Mouse (Mus musculus): ENCODE measurements at regions not wholly inside any gene's neighbourhood (a gene's known extent, or its start where the extent isn't known, plus 50 kb on each side); places are given as distances from the start of the nearest gene placed in this dataset.
"Not testable (repeated sequence)": the region's sequence is repeated elsewhere in the genome, so short reads cannot be mapped to it uniquely, and the experiment has no call there.

GRCm38 (mm10) chr1:96626271-96626670, 245.7 kb downstream of the Slco4c1 start:
- Histone ChIP-seq H3K27ac (ENCODE audit: low read length) (no peak overlapping the region), H3K4me2 (ENCODE audit: low read length) (no peak overlapping the region), H3K9ac (replicated peaks; ENCODE audit: low read depth, low read length) (no peak overlapping the region), H3K4me3 (replicated peaks; ENCODE audit: low read length) (no peak overlapping the region), H3K9me3 (ENCODE audit: control insufficient read depth, low read length) (no peaks in the 10 kb centered on the region), H3K4me1 (replicated peaks; ENCODE audit: control insufficient read depth, insufficient read depth, low read length) (no peaks in the 10 kb centered on the region), H3K36me3 (ENCODE audit: control insufficient read depth, insufficient read depth) (no peaks in the 10 kb centered on the region), H3K27me3 (replicated peaks; ENCODE audit: control insufficient read depth, insufficient read depth, low read length) (no peaks in the 10 kb centered on the region)
- 91% methylated on average over 1 of the region's 1 CpGs for WGBS
- ATAC-seq = no peak

- not testable (repeated sequence) for ATAC-seq; H3K27ac ChIP-seq (ENCODE audit: low read length); H3K27me3 ChIP-seq (replicated peaks; ENCODE audit: control insufficient read depth, insufficient read depth, low read length); H3K4me3 ChIP-seq (replicated peaks; ENCODE audit: low read length); H3K4me1 ChIP-seq (replicated peaks; ENCODE audit: control insufficient read depth, insufficient read depth, low read length); H3K36me3 ChIP-seq (ENCODE audit: control insufficient read depth, insufficient read depth); H3K9me3 ChIP-seq (ENCODE audit: control insufficient read depth, low read length); H3K9ac ChIP-seq (replicated peaks; ENCODE audit: low read depth, low read length); H3K4me2 ChIP-seq (ENCODE audit: low read length)
- WGBS = 88% methylated on average over 5 of the region's 5 CpGs
Measured at GRCm38 (mm10) chr1:96625326-96625725, 246.6 kb downstream of the Slco4c1 start.

- Histone ChIP-seq H3K27me3 (replicated peaks; ENCODE audit: control insufficient read depth, insufficient read depth, low read length) (no peaks in the 10 kb centered on the region), H3K36me3 (ENCODE audit: control insufficient read depth, insufficient read depth) (no peaks in the 10 kb centered on the region), H3K4me2 (ENCODE audit: low read length) (no peak overlapping the region), H3K9ac (replicated peaks; ENCODE audit: low read depth, low read length) (no peak overlapping the region), H3K4me1 (replicated peaks; ENCODE audit: control insufficient read depth, insufficient read depth, low read length) (no peaks in the 10 kb centered on the region), H3K4me3 (replicated peaks; ENCODE audit: low read length) (no peak overlapping the region), H3K27ac (ENCODE audit: low read length) (no peak overlapping the region), H3K9me3 (ENCODE audit: control insufficient read depth, low read length) (no peaks in the 10 kb centered on the region)
- WGBS = 73% methylated on average over 3 of the region's 3 CpGs
- no peak for ATAC-seq
Measured at GRCm38 (mm10) chr1:96596141-96596540, 275.8 kb downstream of the Slco4c1 start.

GRCm38 (mm10) chr1:96569281-96569680, 302.7 kb downstream of the Slco4c1 start:
- no peak for ATAC-seq
- H3K27ac ChIP-seq (ENCODE audit: low read length) = no peak overlapping the region
- H3K36me3 ChIP-seq (ENCODE audit: control insufficient read depth, insufficient read depth) = no peaks in the 10 kb centered on the region
- H3K4me2 ChIP-seq (ENCODE audit: low read length) = no peak overlapping the region
- H3K4me3 ChIP-seq (replicated peaks; ENCODE audit: low read length) = no peak overlapping the region
- H3K9ac ChIP-seq (replicated peaks; ENCODE audit: low read depth, low read length) = no peak overlapping the region
- H3K9me3 ChIP-seq (ENCODE audit: control insufficient read depth, low read length) = no peaks in the 10 kb centered on the region
- H3K4me1 ChIP-seq (replicated peaks; ENCODE audit: control insufficient read depth, insufficient read depth, low read length) = no peaks in the 10 kb centered on the region
- H3K27me3 ChIP-seq (replicated peaks; ENCODE audit: control insufficient read depth, insufficient read depth, low read length) = no peaks in the 10 kb centered on the region

- no peak overlapping the region for H3K4me3 ChIP-seq (replicated peaks; ENCODE audit: low read length)
- H3K9me3 ChIP-seq (ENCODE audit: control insufficient read depth, low read length) = no peaks in the 10 kb centered on the region
- no peak for ATAC-seq
- H3K27ac ChIP-seq (ENCODE audit: low read length) = no peak overlapping the region
- no peaks in the 10 kb centered on the region for H3K36me3 ChIP-seq (ENCODE audit: control insufficient read depth, insufficient read depth)
- H3K4me1 ChIP-seq (replicated peaks; ENCODE audit: control insufficient read depth, insufficient read depth, low read length) = no peaks in the 10 kb centered on the region
- H3K9ac ChIP-seq (replicated peaks; ENCODE audit: low read depth, low read length) = no peak overlapping the region
- no peak overlapping the region for H3K4me2 ChIP-seq (ENCODE audit: low read length)
- no peaks in the 10 kb centered on the region for H3K27me3 ChIP-seq (replicated peaks; ENCODE audit: control insufficient read depth, insufficient read depth, low read length)
- WGBS = 66% methylated on average over 3 of the region's 3 CpGs
Measured at GRCm38 (mm10) chr1:96563279-96563910, 308.6 kb downstream of the Slco4c1 start.

- H3K9ac ChIP-seq (replicated peaks; ENCODE audit: low read depth, low read length) = no peak overlapping the region
- H3K36me3 ChIP-seq (ENCODE audit: control insufficient read depth, insufficient read depth) = no peaks in the 10 kb centered on the region
- no peak for ATAC-seq
- no peak overlapping the region for H3K4me2 ChIP-seq (ENCODE audit: low read length)
- no peaks in the 10 kb centered on the region for H3K9me3 ChIP-seq (ENCODE audit: control insufficient read depth, low read length)
- H3K27ac ChIP-seq (ENCODE audit: low read length) = no peak overlapping the region
- no peak overlapping the region for H3K4me3 ChIP-seq (replicated peaks; ENCODE audit: low read length)
- no peaks in the 10 kb centered on the region for H3K4me1 ChIP-seq (replicated peaks; ENCODE audit: control insufficient read depth, insufficient read depth, low read length)
- no peaks in the 10 kb centered on the region for H3K27me3 ChIP-seq (replicated peaks; ENCODE audit: control insufficient read depth, insufficient read depth, low read length)
Measured at GRCm38 (mm10) chr1:96556258-96556657, 315.7 kb downstream of the Slco4c1 start.

DNA sequence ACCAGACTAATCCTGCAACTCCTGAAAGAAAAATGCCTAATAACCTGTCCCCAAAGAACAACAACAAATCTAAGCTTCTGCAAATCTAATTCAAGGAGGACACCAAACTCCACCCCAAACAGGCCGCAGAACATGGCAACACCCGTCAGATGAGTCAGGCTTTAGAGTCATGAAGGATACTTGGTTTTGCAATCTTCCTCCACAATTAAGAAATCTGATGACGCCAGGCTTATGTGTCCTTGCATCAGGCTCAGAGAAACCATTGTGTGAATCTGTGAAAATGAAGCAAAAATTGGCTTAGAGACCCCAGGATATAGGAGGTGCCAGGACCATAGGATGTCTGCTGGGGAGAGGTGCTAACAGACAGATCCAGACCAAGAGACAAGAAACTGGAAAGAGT, 352.6 kb downstream of the Slco4c1 start:
- no peak overlapping the region for H3K4me3 ChIP-seq (replicated peaks; ENCODE audit: low read length)
- H3K27ac ChIP-seq (ENCODE audit: low read length) = no peak overlapping the region
- ATAC-seq = no peak
- H3K9ac ChIP-seq (replicated peaks; ENCODE audit: low read depth, low read length) = no peak overlapping the region
- 90% methylated on average over 3 of the region's 3 CpGs for WGBS
- H3K4me2 ChIP-seq (ENCODE audit: low read length) = no peak overlapping the region
- H3K4me1 ChIP-seq (replicated peaks; ENCODE audit: control insufficient read depth, insufficient read depth, low read length) = no peaks in the 10 kb centered on the region
- H3K36me3 ChIP-seq (ENCODE audit: control insufficient read depth, insufficient read depth) = no peaks in the 10 kb centered on the region
- no peaks in the 10 kb centered on the region for H3K9me3 ChIP-seq (ENCODE audit: control insufficient read depth, low read length)
- H3K27me3 ChIP-seq (replicated peaks; ENCODE audit: control insufficient read depth, insufficient read depth, low read length) = no peaks in the 10 kb centered on the region

DNA sequence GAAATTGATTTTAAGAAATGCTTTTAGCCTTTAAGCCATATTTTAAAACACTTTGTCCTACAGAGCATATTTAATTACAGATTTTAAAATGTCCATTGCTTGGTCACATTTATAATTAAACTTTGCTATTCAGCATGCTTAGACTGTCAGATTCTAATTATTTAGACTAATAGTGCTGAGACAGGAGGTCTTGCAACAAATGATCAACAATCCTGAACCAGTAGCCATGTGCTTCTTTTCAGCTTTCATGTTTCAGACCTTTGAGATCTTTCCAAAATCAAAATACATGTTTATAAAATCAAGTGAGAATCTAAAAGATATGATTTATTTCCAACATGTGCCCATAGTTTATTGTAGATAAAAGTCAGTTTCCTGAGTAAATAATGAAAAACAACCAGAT, 371.0 kb downstream of the Slco4c1 start:
- Histone ChIP-seq H3K27me3 (replicated peaks; ENCODE audit: control insufficient read depth, insufficient read depth, low read length) (no peaks in the 10 kb centered on the region), H3K4me1 (replicated peaks; ENCODE audit: control insufficient read depth, insufficient read depth, low read length) (no peaks in the 10 kb centered on the region), H3K4me2 (ENCODE audit: low read length) (no peak overlapping the region), H3K36me3 (ENCODE audit: control insufficient read depth, insufficient read depth) (no peaks in the 10 kb centered on the region), H3K27ac (ENCODE audit: low read length) (no peak overlapping the region), H3K9ac (replicated peaks; ENCODE audit: low read depth, low read length) (no peak overlapping the region), H3K9me3 (ENCODE audit: control insufficient read depth, low read length) (no peaks in the 10 kb centered on the region), H3K4me3 (replicated peaks; ENCODE audit: low read length) (no peak overlapping the region)
- ATAC-seq = no peak

GRCm38 (mm10) chr1:96482816-96483215, 389.2 kb downstream of the Slco4c1 start:
- Histone ChIP-seq H3K9ac (replicated peaks; ENCODE audit: low read depth, low read length) (no peak overlapping the region), H3K4me3 (replicated peaks; ENCODE audit: low read length) (no peak overlapping the region), H3K4me2 (ENCODE audit: low read length) (no peak overlapping the region), H3K4me1 (replicated peaks; ENCODE audit: control insufficient read depth, insufficient read depth, low read length) (no peaks in the 10 kb centered on the region), H3K27ac (ENCODE audit: low read length) (no peak overlapping the region), H3K27me3 (replicated peaks; ENCODE audit: control insufficient read depth, insufficient read depth, low read length) (no peaks in the 10 kb centered on the region), H3K36me3 (ENCODE audit: control insufficient read depth, insufficient read depth) (no peaks in the 10 kb centered on the region), H3K9me3 (ENCODE audit: control insufficient read depth, low read length) (no peaks in the 10 kb centered on the region)
- ATAC-seq = no peak
- 63% methylated on average over 1 of the region's 1 CpGs for WGBS

- Histone ChIP-seq H3K4me1 (replicated peaks; ENCODE audit: control insufficient read depth, insufficient read depth, low read length) (no peaks in the 10 kb centered on the region), H3K4me3 (replicated peaks; ENCODE audit: low read length) (no peak overlapping the region), H3K4me2 (ENCODE audit: low read length) (no peak overlapping the region), H3K27me3 (replicated peaks; ENCODE audit: control insufficient read depth, insufficient read depth, low read length) (no peaks in the 10 kb centered on the region), H3K36me3 (ENCODE audit: control insufficient read depth, insufficient read depth) (no peaks in the 10 kb centered on the region), H3K27ac (ENCODE audit: low read length) (no peak overlapping the region), H3K9ac (replicated peaks; ENCODE audit: low read depth, low read length) (no peak overlapping the region), H3K9me3 (ENCODE audit: control insufficient read depth, low read length) (no peaks in the 10 kb centered on the region)
- WGBS = 72% methylated on average over 1 of the region's 1 CpGs
- no peak for ATAC-seq
Measured at GRCm38 (mm10) chr1:96450852-96451251, 421.1 kb downstream of the Slco4c1 start.

Measured in forebrain, embryonic 16.5 days (tissue).